Mouse (Mus musculus) common myeloid progenitor, adult 5-6 weeks (primary cell): ENCODE measurements around the gene Ano2. TPM values are rescaled to one million over a fixed set of nuclear protein-coding genes. Genes with fewer than 3 reads are reported as not detected.

ENCODE experiments used
- ATAC-seq: replicated peaks from 2 replicates; pipeline ENCODE4 v1.8.0; 2016; ENCODE audit warnings: low read depth, mild to moderate bottlenecking, moderate TSS enrichment, inconsistent platforms; ENCODE audit not compliant: poor library complexity, severe bottlenecking
- total RNA-seq: library from RNA; stranded (forward); fragments of 200-1000, 187-1606 nt; gene quantifications from 2 replicates; pipeline ENCODE4 v1.2.3, GENCODE M21; 2017

Ano2 gene
- total RNA-seq, 1 experiment from 2014 or later, result not detected

- ATAC-seq, result no peak
Measured at GRCm38 (mm10) chr6:125737511-125738285, 47.5 kb downstream of the Ano2 start.

- ATAC-seq, result peak; percentile 78
Measured at GRCm38 (mm10) chr6:125743203-125744100, 53.2 kb downstream of the Ano2 start.

- no peak for ATAC-seq
Measured at GRCm38 (mm10) chr6:125747322-125747930, 57.2 kb downstream of the Ano2 start.

GRCm38 (mm10) chr6:125748646-125749045, 58.4 kb downstream of the Ano2 start:
- no peak for ATAC-seq

GRCm38 (mm10) chr6:125762851-125763519, 72.8 kb downstream of the Ano2 start:
- ATAC-seq, result no peak

- no peak for ATAC-seq
Measured at GRCm38 (mm10) chr6:125773256-125773655, 83.0 kb downstream of the Ano2 start.

- no peak for ATAC-seq
Measured at GRCm38 (mm10) chr6:125776291-125776690, 86.1 kb downstream of the Ano2 start.

- ATAC-seq, result no peak
Measured at GRCm38 (mm10) chr6:125802954-125803353, 112.7 kb downstream of the Ano2 start.

GRCm38 (mm10) chr6:125803364-125804011, 113.3 kb downstream of the Ano2 start:
- ATAC-seq, result no peak

- no peak for ATAC-seq
Measured at GRCm38 (mm10) chr6:125808996-125809649, 118.9 kb downstream of the Ano2 start.

- ATAC-seq, result no peak
Measured at GRCm38 (mm10) chr6:125811395-125811794, 121.2 kb downstream of the Ano2 start.

GRCm38 (mm10) chr6:125838121-125838520, 147.9 kb downstream of the Ano2 start:
- ATAC-seq, result no peak

- ATAC-seq, result no peak
Measured at GRCm38 (mm10) chr6:125841284-125841683, 151.1 kb downstream of the Ano2 start.

GRCm38 (mm10) chr6:125851196-125851595, 161.0 kb downstream of the Ano2 start:
- ATAC-seq, result no peak

GRCm38 (mm10) chr6:125858294-125858693, 168.1 kb downstream of the Ano2 start:
- ATAC-seq, result no peak

- no peak for ATAC-seq
Measured at GRCm38 (mm10) chr6:125868516-125868915, 178.3 kb downstream of the Ano2 start.

- no peak for ATAC-seq
Measured at GRCm38 (mm10) chr6:125871482-125871881, 181.3 kb downstream of the Ano2 start.

- no peak for ATAC-seq
Measured at GRCm38 (mm10) chr6:125874742-125875141, 184.5 kb downstream of the Ano2 start.

- ATAC-seq, result peak; percentile 32; the same call in 1 of the 2 replicates
Measured at GRCm38 (mm10) chr6:125876884-125877283, 186.7 kb downstream of the Ano2 start.
